14 mouse cellular contexts compared by ENCODE assay signal in the genomic region with DNA sequence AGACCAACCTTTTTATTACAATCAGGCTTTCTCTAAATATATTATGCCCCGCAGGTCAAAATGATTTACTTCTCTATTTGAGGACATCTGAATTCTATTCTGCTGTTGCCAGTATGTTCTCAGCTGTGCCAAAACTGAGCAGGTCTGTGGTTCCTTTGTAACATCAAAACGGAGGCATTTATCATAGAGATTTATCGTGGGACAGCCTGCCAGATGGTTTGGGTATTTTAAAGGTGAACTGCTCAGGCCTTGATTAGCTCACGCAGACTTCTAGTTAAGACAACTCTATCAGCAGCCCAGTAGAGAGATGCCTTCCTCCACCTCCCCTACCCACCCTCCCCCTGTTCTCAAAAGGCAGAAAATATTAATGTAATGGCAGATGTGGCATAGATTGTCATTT.
DNase-seq lines count a peak whose midpoint lies in the region; ATAC-seq and TF ChIP-seq lines count a peak whose summit lies in the region.
"Had no signal": no experiment of that assay in that cellular context is flagged by ENCODE, and none has a peak within 500 bp of the region (broad histone marks: within the 10 kb centered on the region; RNA-seq: fewer than 3 reads in every experiment).

No protein-coding gene starts in this region.

- TF ChIP-seq POLR2A in kidney, adult 2 months (IDR thresholded peaks at IDR 0.05; ENCODE audit: low read depth, low read length), result no peak
- TF ChIP-seq POLR2A in brain, embryonic 14.5 days (IDR thresholded peaks at IDR 0.05; ENCODE audit: borderline replicate concordance, extremely low read depth, insufficient read depth, insufficient read length, poor library complexity, severe bottlenecking), result no peak

- no peaks in the 10 kb centered on the region for H3K4me1 ChIP-seq in kidney, adult 2 months (ENCODE audit: control insufficient read depth, insufficient read depth, low read length)
- peaks cover 20% of the 10 kb centered on the region for H3K4me1 ChIP-seq in hindbrain, embryonic 14.5 days (replicated peaks; ENCODE audit: control insufficient read depth, insufficient read depth, low read length)
- H3K4me1 ChIP-seq: heart, embryonic 10.5 days had no signal

- H3K36me3 ChIP-seq in kidney, adult 2 months (ENCODE audit: control insufficient read depth, insufficient read depth, low read length), result no peaks in the 10 kb centered on the region
- no peaks in the 10 kb centered on the region for H3K36me3 ChIP-seq in hindbrain, embryonic 14.5 days (replicated peaks; ENCODE audit: control insufficient read depth, insufficient read depth)
- H3K36me3 ChIP-seq: forebrain, embryonic 15.5 days; heart, embryonic 10.5 days had no signal

- no peak overlapping the region for H3K27ac ChIP-seq in kidney, adult 2 months (ENCODE audit: insufficient read depth, low read depth, low read length)
- H3K27ac ChIP-seq in hindbrain, embryonic 14.5 days, result peak overlapping the region; percentile 17; the same call in 1 of the 2 replicates
- H3K27ac ChIP-seq: heart, embryonic 10.5 days had no signal

- H3K4me3 ChIP-seq in kidney, adult 2 months (ENCODE audit: insufficient read depth, low read depth, low read length), result no peak overlapping the region
- H3K4me3 ChIP-seq in hindbrain, embryonic 14.5 days (replicated peaks; ENCODE audit: low read length), result no peak overlapping the region
- H3K4me3 ChIP-seq: forebrain, embryonic 15.5 days; heart, embryonic 10.5 days had no signal

- TF ChIP-seq CTCF in kidney, adult 2 months (conservative IDR thresholded peaks at IDR 0.05; ENCODE audit: insufficient read depth, insufficient read length, low read depth, low read length), result no peak
- no peak for TF ChIP-seq CTCF in brain, embryonic 14.5 days (IDR thresholded peaks at IDR 0.05; ENCODE audit: borderline replicate concordance, extremely low read depth, insufficient read depth, insufficient read length)

- H3K27me3 ChIP-seq in kidney, adult 2 months (replicated peaks; ENCODE audit: control insufficient read depth, insufficient read depth, low read length), result no peaks in the 10 kb centered on the region
- H3K27me3 ChIP-seq in hindbrain, embryonic 14.5 days (ENCODE audit: control insufficient read depth, insufficient read depth, low read length), result no peaks in the 10 kb centered on the region
- H3K27me3 ChIP-seq: CH12.LX; forebrain, embryonic 15.5 days had no signal

- no peaks in the 10 kb centered on the region for H3K9me3 ChIP-seq in hindbrain, embryonic 14.5 days (ENCODE audit: control insufficient read depth, low read length)
- H3K9me3 ChIP-seq: forebrain, embryonic 15.5 days; heart, embryonic 10.5 days had no signal

- ATAC-seq in hindbrain, embryonic 14.5 days (ENCODE audit: low FRiP score), result peak; percentile 52; the same call in 1 of the 2 replicates
- ATAC-seq: intestine, embryonic 16.5 days had no signal

- no peak overlapping the region for H3K4me2 ChIP-seq in hindbrain, embryonic 14.5 days (replicated peaks)
- H3K4me2 ChIP-seq: forebrain, embryonic 15.5 days; lung, embryonic 14.5 days had no signal

- DNase-seq in kidney, adult 2 months, result peak; percentile 8
- DNase-seq in kidney, postnatal 25 days, result no peak
- DNase-seq in brain, embryonic 14.5 days (ENCODE audit: low read depth), result peak; percentile 36
- DNase-seq in hindbrain, embryonic 14.5 days (ENCODE audit: low spot score), result peak; percentile 66
- peak; percentile 67 for DNase-seq in neural tube, embryonic 10.5 days (ENCODE audit: extremely low spot score, low spot score)
- no peak for DNase-seq in heart, adult 9 months (ENCODE audit: low spot score in 2 of 2)
- DNase-seq in cerebellum, postnatal 4 days (ENCODE audit: low spot score in 2 of 2), result no peak
- DNase-seq in thymus, postnatal 10 days (ENCODE audit: low spot score in 2 of 2), result no peak
- DNase-seq: cerebellum, adult 8-10 months had no signal

- H3K9ac ChIP-seq in hindbrain, embryonic 14.5 days, result no peak overlapping the region
- H3K9ac ChIP-seq: forebrain, embryonic 15.5 days; lung, embryonic 14.5 days had no signal

- 71% methylated on average over 4 of the region's 4 CpGs for WGBS in kidney, adult 2 months
- 33% methylated on average over 4 of the region's 4 CpGs for WGBS in hindbrain, embryonic 14.5 days

Comparison
In these comparisons a context has a peak if more than half of its experiments do, and no peak if none do; other contexts are left out.
1. DNase-seq: peak in kidney, adult 2 months (single experiment), brain, embryonic 14.5 days (single experiment), hindbrain, embryonic 14.5 days (single experiment) and neural tube, embryonic 10.5 days (single experiment); none in kidney, postnatal 25 days (0 of 2), heart, adult 9 months (0 of 2), cerebellum, postnatal 4 days (0 of 2) and thymus, postnatal 10 days (0 of 2).